8 mouse cellular contexts compared by ENCODE assay signal in genomic region chrX:105391680-105392462, GRCm38 (mm10).
DNase-seq lines count a peak whose midpoint lies in the region; ATAC-seq lines count a peak whose summit lies in the region.

No protein-coding gene starts in this region.

- 30% methylated on average over 8 of the region's 8 CpGs for WGBS in hindbrain, embryonic 15.5 days

- H3K27me3 ChIP-seq in hindbrain, embryonic 15.5 days, result no peaks in the 10 kb centered on the region; the same call in 1 of the 2 replicates

- peak overlapping the region; percentile 56 for H3K4me2 ChIP-seq in hindbrain, embryonic 15.5 days

- 0 out of 2 replicates have a peak, but pooled peaks cover 2% of the 10 kb centered on the region for H3K36me3 ChIP-seq in hindbrain, embryonic 15.5 days

- H3K27ac ChIP-seq in hindbrain, embryonic 15.5 days (replicated peaks), result peak overlapping the region; percentile 91

- ATAC-seq in hindbrain, embryonic 15.5 days (ENCODE audit: low FRiP score, low read depth), result peak; percentile 97

- no peaks in the 10 kb centered on the region for H3K9me3 ChIP-seq in hindbrain, embryonic 15.5 days

- peaks cover 12% of the 10 kb centered on the region; the same call in 1 of the 2 replicates for H3K4me1 ChIP-seq in hindbrain, embryonic 15.5 days (replicated peaks)

- DNase-seq in brain, embryonic 18.5 days (ENCODE audit: low read depth, low spot score), result peak; percentile 88
- DNase-seq in embryo, embryonic 11.5 days (ENCODE audit: low read depth, low spot score), result peak; percentile 39
- DNase-seq in mesoderm, embryonic 11.5 days (ENCODE audit: low read depth, low spot score), result peak; percentile 88
- peak; percentile 94 for DNase-seq in telencephalon, adult 2 months (ENCODE audit: low read depth, low spot score)
- no peak for DNase-seq in lung, postnatal 10 days
- no peak for DNase-seq in heart, adult 18-20 months
- no peak for DNase-seq in kidney, adult 11 months

- H3K4me3 ChIP-seq in hindbrain, embryonic 15.5 days, result peak overlapping the region; percentile 41

- H3K9ac ChIP-seq in hindbrain, embryonic 15.5 days, result peak overlapping the region; percentile 45

Comparison
In these comparisons a context has a peak if more than half of its experiments do, and no peak if none do; other contexts are left out.
1. DNase-seq: peak in brain, embryonic 18.5 days (single experiment), embryo, embryonic 11.5 days (single experiment), mesoderm, embryonic 11.5 days (single experiment) and telencephalon, adult 2 months (single experiment); none in lung, postnatal 10 days (single experiment), heart, adult 18-20 months (0 of 2) and kidney, adult 11 months (single experiment).